ENCODE assay signal across 19 mouse cellular contexts in the genomic region with DNA sequence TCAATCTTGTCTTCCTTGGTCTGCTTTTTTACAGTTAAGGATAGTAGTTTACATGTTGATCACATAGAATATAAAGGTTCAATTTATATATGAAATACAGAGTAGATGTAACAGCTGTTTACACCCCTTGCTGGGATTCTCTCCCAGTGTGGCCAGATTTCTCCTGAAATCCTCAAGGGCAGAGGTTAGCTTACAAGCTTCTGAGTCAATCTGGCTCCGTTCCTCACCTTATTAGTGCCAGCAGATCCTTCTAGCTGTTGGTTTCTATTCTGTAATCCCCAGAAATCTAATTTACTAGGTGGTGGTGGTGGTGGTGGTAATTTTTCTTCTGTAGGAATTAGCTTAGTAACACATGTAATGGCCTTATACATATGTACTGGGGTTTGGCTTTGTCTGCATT.
"Had no signal": no experiment of that assay in that cellular context is flagged by ENCODE, and none has a peak within 500 bp of the region (broad histone marks: within the 10 kb centered on the region; RNA-seq: fewer than 3 reads in every experiment).

No protein-coding gene starts in this region.

- H3K9ac ChIP-seq: limb, embryonic 13.5 days; liver, embryonic 13.5 days; lung, embryonic 14.5 days; midbrain, embryonic 12.5 days; midbrain, embryonic 15.5 days; neural tube, embryonic 12.5 days; neural tube, embryonic 15.5 days; stomach, embryonic 15.5 days had no signal

- H3K4me3 ChIP-seq: layer of hippocampus, adult 2 months; limb, embryonic 10.5 days; limb, embryonic 13.5 days; liver, embryonic 13.5 days; midbrain, embryonic 12.5 days; midbrain, embryonic 15.5 days; neural tube, embryonic 12.5 days; neural tube, embryonic 15.5 days; stomach, embryonic 15.5 days had no signal

- H3K27ac ChIP-seq: layer of hippocampus, adult 2 months; limb, embryonic 10.5 days; limb, embryonic 13.5 days; liver, embryonic 13.5 days; macrophage; midbrain, embryonic 12.5 days; midbrain, embryonic 15.5 days; neural tube, embryonic 12.5 days; neural tube, embryonic 15.5 days; stomach, embryonic 15.5 days had no signal

- H3K9me3 ChIP-seq: limb, embryonic 10.5 days; limb, embryonic 13.5 days; liver, embryonic 13.5 days; midbrain, embryonic 12.5 days; midbrain, embryonic 15.5 days; neural tube, embryonic 12.5 days; neural tube, embryonic 15.5 days; stomach, embryonic 15.5 days had no signal

- H3K4me2 ChIP-seq: limb, embryonic 13.5 days; liver, embryonic 13.5 days; lung, embryonic 14.5 days; midbrain, embryonic 12.5 days; midbrain, embryonic 15.5 days; neural tube, embryonic 12.5 days; neural tube, embryonic 15.5 days; stomach, embryonic 15.5 days had no signal

- H3K4me1 ChIP-seq: liver, embryonic 13.5 days; midbrain, embryonic 12.5 days; neural tube, embryonic 12.5 days; stomach, embryonic 15.5 days had no signal

- H3K36me3 ChIP-seq: limb, embryonic 10.5 days; limb, embryonic 13.5 days; liver, embryonic 13.5 days; midbrain, embryonic 12.5 days; midbrain, embryonic 15.5 days; neural tube, embryonic 12.5 days; neural tube, embryonic 15.5 days; stomach, embryonic 15.5 days had no signal

- H3K27me3 ChIP-seq: limb, embryonic 13.5 days; liver, embryonic 13.5 days; midbrain, embryonic 12.5 days; midbrain, embryonic 15.5 days; neural tube, embryonic 12.5 days; neural tube, embryonic 15.5 days; stomach, embryonic 15.5 days had no signal

- DNase-seq: kidney, adult 9 months; kidney, postnatal 25 days; layer of hippocampus, adult 9-11 months; liver; liver, embryonic 13.5 days; lung, embryonic 14.5 days; right cerebral cortex, postnatal 25 days; spleen, adult 18-20 months; thymus, postnatal 25 days had no signal

- ATAC-seq: lung, postnatal 0 days; midbrain, embryonic 15.5 days had no signal
